Mouse (Mus musculus) monocyte, adult 2 months (primary cell): ENCODE results near the gene Sult2b1.

Experiments
- DNase-seq, 2 experiments: peaks; one replicate each; pipeline ENCODE4 v3.0.0; 2022; ENCODE audit warnings: low spot score in 2 of 2, low read depth in 1 of 2

The Sult2b1 gene

DNA sequence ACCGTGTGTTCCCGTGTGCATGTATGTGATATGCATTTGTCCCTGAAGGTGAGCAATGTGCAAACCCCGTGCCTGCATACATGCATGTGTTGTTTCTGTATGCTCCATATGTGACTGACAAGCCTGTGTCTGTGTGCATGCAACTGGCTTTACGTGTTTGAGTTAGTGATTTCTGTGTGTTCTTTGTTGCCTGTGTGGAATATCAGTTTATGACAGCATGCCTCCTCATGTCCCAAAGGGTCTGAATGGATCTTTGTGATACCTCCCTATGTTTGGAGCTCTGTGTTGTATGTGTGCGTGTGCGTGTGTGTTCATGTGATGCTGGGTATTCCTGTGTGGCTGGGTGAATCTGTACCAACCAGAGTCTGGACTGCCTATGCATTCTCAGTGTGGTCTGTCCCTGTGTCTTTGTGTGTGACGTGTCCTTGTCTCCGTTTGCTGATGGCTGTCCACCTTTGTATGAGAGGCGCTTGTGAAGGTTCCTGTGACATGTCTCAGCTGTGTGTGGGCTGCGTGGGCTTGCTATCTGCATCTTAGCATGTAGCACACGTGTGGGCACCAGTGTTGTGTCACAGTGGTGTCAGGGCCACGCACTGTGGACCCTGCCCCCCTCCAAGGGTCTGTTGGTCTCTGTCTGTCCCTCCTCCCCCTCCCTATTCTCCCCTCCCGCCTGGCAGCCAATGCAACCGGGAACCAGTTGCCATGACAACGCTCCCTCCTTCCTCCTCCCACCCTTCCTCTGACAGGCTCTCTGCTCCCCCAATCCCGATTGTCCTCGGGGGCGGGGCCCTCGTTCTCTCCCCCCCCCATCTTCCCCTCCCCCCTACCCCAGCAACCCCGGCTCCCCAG lies at the start of gene Sult2b1:
TSS of gene Sult2b1 (minus strand) at position 146 of the 849 bp plus-strand sequence.
- no peak for DNase-seq

DNA sequence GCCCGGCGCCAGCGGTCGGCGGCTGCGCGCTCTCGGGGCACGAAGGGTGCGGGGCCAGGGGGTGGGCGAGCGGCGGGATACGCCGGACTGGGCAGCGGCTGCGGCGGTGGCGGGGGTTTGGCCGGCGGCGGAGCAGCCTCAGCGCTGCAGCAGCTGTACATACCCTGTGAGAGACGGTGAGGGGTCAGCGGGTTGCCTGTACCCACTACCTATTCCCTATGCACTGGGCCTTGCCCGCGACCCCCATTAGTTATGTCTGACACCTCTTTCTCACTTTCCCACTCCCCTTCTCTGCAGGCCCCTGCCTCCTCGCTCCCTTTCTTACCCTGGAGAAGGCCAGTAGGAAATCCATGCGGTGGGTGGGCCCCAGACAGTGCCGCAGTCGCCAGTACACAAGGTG lies 49.5 kb upstream of the Sult2b1 start:
- no peak for DNase-seq

DNA sequence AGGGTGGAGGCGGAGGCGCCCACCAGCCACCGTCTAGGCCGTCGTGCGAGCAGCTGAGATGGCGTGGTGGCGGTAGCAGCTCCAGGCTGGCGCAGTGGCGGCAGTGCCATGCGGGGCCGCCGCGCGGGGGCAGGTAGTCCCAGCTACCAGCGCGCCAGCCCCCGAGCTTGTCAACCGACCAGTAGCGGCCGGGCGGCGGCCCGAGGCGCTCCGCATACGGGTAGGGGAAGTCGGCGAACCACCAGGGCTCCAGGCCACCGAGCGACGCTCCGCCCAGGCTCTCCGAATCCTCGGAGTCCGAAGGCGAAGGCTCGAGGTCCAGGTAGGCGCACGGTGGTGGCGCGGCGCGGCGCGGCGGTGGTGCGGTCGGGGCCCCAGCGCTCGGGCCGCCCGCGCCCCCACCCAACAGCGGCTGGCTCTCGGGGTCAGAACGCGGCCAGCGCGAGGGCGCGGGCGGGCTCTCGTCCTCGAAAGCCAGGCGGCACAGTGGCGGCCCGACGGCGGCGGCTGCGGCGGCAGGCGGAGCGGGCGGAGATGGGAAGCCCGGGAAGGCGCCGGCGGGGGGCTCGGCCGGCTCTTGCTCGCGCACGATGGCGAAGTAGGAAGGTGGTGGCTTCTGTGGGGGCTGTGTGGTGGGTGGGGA lies 48.8 kb upstream of the Sult2b1 start:
- DNase-seq = no peak

DNA sequence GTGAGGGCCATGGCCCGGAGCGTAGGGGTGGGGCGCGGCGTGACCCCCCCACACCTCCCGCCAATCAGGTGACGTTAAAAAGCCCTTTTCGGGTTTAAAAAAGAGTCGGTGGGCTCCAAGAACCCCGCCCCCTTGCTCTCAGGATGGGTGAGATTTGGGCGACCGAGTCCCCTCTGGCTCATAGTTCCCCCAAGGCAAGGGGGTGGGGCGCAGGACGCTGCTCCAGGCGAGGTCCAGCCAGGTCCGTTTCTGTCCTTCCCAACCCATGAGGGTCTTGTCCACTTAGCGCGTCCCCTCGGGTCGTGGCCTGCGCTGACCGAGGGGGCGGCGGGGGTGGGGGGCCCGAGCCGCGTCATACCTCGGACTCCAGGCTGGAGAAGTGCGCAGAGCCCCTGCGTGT lies 48.0 kb upstream of the Sult2b1 start:
- no peak for DNase-seq

DNA sequence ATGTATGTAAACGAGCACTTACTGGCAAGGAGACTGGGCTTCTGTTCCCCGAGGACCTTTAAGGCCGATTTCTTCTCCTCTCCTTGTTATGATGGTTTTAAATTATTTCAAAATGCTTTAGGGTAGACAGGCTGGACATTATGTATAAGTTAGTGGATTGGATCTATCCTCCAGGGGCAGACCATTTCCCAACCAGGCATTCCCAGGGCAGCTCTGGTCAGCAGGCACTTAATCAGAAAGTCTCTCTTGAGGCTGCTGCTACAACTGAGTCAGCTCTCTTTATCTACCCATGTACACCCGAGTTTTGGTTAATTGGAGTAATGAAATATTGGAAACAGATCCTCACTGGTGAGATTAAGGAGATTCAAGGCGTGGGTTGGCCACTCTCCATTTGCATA lies 46.7 kb upstream of the Sult2b1 start:
- no peak for DNase-seq

DNA sequence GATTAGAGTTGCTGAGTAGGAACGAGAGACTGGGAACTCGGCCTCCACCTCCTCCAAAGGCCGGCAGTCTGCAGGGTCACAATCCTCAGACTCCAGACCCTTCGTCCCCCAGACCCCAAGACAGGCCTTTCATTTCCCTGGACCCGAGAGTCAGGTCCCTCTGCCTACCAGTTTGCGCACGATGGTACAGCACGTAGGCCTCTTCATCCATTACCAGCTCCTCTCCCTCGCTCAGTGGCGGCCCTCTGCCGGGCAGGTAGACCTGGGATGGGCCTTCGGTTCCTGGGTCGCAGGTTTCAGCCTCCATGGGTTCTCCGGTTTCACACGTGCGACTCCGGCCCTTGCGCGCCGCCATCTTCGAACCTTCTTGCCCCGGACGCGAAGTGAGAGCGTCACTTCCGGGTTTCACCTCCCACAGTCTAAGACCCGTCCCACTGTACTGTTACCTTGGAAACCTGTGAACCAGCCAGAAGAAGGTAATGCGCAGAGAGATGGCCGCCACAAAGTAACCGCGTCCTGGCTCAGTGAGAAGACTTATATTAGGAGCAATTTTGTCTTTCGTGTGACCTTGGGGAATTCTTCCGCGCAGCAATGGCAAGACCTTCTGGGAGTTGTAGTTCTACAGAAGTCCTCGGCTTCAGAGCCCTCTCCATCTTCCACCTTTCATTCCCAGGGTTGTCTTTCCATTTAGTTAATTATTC lies 46.1 kb upstream of the Sult2b1 start, which contains the start of gene Grwd1:
TSS of gene Grwd1 (minus strand) at position 518 of the 701 bp plus-strand sequence.
- DNase-seq = peak; percentile 50 to 74

DNA sequence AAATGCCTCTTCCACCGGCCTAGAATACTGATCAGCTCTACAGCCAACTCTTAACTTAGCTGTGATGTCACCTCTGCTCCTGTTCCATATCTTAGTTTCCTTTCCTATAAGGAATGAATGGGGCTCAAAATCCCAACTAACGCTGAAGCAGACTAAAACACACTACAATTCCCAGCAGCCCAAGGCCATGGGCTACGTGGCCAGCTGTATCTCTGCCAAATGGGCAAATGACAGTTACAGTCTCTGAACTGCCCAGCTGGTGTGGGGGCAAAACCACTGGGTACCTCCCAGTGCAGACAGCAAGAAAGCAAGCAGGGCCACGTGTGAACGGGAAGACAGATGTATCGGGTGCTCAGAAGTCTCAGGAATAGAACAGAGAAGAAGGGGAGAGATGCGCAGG lies 42.2 kb upstream of the Sult2b1 start:
- no peak for DNase-seq

DNA sequence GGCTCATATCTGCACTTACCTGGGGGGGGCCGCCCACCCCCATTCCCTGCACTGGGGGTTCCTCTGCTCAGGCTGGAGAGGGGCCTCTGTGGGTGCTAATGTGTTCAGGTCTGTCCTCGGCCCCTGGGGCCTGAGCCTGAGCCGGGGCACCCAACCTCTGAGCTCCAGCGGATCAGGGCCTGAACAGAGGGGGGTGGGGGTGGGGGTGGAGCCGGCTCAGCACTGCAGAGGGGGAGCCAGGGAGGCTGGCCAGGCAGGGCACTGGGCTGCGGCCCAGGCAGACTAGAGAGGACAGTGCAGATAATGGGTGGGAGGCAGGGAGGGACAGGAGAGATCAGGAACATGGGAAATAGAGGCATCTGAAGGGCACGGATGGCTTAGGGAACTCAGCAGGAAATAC lies 40.1 kb upstream of the Sult2b1 start, which contains the start of gene Kcnj14:
TSS of gene Kcnj14 (minus strand) at position 185 of the 400 bp plus-strand sequence.
- no peak for DNase-seq

DNA sequence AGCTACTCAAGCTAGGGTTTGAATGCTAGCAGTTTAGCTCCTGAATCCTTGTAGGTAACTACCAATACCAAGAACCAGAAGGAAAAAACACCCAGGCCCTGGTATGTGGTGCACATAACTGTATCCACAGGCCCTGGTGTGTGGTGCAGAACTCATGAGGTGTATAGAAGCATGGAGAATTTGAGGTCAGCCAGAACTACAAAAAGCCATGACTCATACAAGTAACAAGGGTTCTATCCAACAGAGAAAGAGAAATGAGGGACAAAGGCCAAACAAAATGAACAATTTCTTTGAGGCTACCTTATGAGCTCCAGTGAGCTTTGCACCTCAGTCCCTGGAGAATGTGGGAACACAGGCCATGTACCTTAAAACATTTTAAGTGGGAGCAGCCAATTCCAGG lies 36.4 kb upstream of the Sult2b1 start:
- DNase-seq = no peak

GRCm38 (mm10) chr7:45819843-45820242 lies 35.4 kb upstream of the Sult2b1 start:
- DNase-seq = no peak

DNA sequence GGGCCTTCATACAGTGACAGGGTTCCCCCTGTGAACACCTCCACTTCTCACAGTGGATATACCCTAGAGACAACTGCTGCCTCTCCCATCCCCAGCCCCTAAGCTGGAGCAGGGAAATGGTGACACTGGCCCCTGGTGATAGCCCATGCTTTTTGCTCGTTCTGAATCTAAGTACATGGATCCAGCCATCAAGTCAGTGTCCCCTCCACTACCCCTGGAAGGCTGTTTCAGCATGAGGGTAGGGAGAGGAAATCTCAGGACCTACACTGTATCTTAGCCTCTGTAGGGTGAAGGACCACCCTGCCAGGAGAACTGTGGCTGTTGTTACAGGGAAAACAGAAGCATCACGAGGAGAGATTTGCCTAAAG lies 31.5 kb upstream of the Sult2b1 start:
- no peak for DNase-seq

GRCm38 (mm10) chr7:45815323-45815983 lies 31.0 kb upstream of the Sult2b1 start:
- no peak for DNase-seq

DNA sequence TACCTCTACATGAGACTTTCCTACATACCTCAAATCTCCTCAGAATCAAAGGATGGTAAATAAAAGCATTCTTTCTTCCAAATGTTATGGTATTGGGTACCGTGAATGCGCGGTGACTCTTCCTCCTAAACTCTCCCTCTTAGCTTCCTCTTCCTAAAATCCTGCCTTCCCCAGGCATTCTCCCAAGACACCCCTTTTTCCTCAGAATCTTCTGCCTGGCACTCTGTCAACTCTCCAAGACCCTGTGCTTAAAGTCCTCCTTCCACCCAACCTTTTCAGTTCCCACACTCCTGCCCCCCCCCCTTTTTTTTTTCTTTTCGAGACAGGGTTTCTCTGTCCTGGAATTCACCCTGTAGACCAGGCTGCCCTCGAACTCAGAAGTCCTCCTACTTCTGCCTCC lies 30.4 kb upstream of the Sult2b1 start:
- no peak for DNase-seq

DNA sequence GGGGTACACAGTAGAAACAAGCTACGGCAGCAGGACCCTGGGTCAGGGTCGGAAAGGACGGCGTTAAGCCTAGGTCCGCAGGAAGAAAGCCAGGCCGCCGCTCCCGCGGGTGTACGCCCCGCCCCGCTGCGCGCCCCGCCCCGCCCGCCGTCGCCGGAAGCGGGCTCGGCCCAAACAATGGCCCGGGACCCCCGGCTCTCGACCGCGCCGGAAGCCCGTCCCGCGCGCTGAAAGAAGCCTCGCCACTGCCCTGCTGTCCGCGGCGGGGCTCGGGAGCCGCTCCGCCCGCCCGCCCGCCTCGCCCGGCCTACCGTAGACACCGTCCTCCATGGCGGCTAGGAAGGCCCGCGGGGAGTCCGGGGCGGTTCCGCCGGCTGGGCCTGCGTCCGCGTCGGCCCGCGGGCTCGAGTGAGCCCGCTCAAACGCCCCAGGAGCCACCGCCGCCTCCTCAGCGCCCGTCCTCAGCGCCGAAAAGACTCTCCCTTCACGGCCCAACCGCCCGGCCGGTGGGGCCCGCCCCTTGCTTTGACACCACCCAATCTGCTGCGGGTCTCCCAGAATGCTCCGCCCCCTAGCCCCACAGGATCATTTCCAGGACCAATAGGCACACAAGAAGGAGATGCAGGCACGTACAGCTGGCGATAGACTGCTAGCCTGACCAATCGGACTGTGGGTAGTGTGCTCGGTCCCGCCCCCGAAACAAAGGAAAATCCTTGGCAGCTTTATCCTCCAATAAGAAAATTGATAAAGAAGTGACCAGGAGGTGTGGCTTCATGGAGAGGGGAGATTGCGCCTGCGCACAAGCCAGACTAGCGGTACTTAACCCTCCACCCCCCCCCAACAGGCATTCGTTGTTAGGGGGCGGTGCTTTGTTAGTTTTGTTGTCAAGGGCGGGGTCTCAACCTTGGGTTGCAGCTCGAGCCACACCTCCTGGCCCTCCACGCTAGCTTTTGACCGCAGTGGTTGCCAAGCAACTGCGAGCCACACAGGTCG lies 29.6 kb upstream of the Sult2b1 start, which contains the start of gene Cyth2:
TSS of gene Cyth2 (minus strand) at position 795 of the 993 bp plus-strand sequence.
- peak; percentile 98 to 99 for DNase-seq

- DNase-seq = no peak
Observed at GRCm38 (mm10) chr7:45812921-45813320, 28.5 kb upstream of the Sult2b1 start.

GRCm38 (mm10) chr7:45809276-45810075 lies 25.0 kb upstream of the Sult2b1 start:
- no peak for DNase-seq

DNA sequence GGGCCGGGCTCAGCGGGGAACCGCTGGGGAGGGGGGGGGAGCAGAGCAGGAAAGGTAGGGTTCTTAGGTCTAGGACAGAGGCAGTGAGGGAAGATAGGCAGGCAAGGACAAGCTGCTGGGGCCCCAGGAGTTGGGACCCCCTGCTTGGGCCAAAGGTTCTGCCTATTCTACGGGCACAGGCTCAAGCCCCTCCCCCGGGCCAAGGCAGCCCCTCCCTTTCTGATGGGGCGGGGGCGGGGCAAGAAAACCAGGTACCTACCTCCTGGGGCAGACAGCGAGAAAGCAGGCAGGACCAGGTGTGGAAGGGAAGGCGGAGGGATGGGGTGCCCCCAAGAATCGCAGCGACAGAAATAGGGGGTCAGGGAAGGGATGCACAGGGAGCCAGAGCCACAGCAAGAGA lies 24.0 kb upstream of the Sult2b1 start:
- DNase-seq = no peak

DNA sequence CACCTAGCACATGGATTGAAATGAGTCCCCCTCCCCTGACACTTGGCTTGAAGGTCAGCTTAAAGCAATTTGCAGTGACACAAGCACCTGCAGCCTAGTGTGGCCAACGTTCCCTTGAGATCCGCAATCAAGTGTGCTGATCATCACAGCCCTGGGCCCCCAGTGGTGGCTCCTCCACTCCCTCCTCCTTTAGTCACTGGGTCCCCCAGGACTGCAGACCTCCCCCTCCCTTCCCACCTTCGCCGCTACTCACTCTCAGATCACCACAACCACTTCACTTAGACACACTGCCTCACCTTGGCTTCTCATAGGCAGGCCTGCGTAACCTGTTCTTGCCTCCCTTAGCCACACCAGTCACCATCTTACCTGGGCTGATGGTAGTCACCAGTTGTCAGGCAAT lies 21.5 kb upstream of the Sult2b1 start:
- DNase-seq = no peak

GRCm38 (mm10) chr7:45802551-45802950 lies 18.1 kb upstream of the Sult2b1 start:
- no peak for DNase-seq
